Mouse (Mus musculus): ENCODE data around the gene Dusp11.

- TF ChIP-seq CTCF (IDR thresholded peaks at IDR 0.05; ENCODE audit: control insufficient read depth, insufficient read depth, insufficient read length) (no peak), MYOD1 (IDR thresholded peaks at IDR 0.05; ENCODE audit: control insufficient read depth, insufficient read length, low read depth) (no peak), CEBPB (IDR thresholded peaks at IDR 0.05; ENCODE audit: low read depth) (no peak), MAX (IDR thresholded peaks at IDR 0.05) (no peak), USF1 (IDR thresholded peaks at IDR 0.05; ENCODE audit: low read depth) (no peak)
Measured at GRCm38 (mm10) chr6:85934047-85934446, 27.4 kb downstream of the Dusp11 start.
